ENCODE assay signal across 23 mouse cellular contexts in the genomic region with DNA sequence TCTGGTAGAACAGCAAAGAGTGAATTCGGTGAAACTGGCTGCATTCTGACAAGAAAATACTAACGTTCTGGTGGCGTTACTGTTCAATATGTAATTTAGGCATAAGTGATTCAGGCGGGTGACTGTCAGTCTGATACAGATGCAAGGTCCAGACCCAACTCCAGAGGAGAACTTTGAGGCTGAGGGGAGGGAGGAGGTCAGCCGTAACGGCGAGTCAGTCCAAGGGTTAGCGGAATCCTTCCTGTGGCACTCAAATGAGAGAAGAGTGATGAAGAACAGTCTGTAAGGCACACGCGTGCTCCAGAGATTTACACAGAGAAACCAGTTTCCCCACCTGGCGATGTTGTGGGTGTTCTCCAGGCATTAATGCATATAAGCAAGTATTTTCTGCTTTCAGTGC. TPM values are rescaled to one million over a fixed set of nuclear protein-coding genes. Genes with fewer than 3 reads are reported as not detected.
DNase-seq lines count a peak whose midpoint lies in the region; ATAC-seq and TF ChIP-seq lines count a peak whose summit lies in the region.
"Had no signal": no experiment of that assay in that cellular context is flagged by ENCODE, and none has a peak within 500 bp of the region (broad histone marks: within the 10 kb centered on the region; RNA-seq: fewer than 3 reads in every experiment).

No protein-coding gene starts in this region.

- ATAC-seq in embryonic facial prominence, embryonic 13.5 days (ENCODE audit: insufficient number of reproducible peaks, insufficient read depth, low FRiP score, low TSS enrichment, low read depth): no peak
- ATAC-seq in lung, embryonic 16.5 days (ENCODE audit: low read depth): peak; percentile 23; the same call in 1 of the 2 replicates
- ATAC-seq in activated CD4-positive, CD25-positive, alpha-beta regulatory T cell, adult 4 months: no peak
- no peak for ATAC-seq in erythroblast, adult 5-6 weeks (replicated peaks; ENCODE audit: low FRiP score, poor library complexity, severe bottlenecking)
- ATAC-seq: hindbrain, embryonic 16.5 days; liver, embryonic 12.5 days; midbrain, embryonic 15.5 days had no signal

- no peaks in the 10 kb centered on the region for H3K4me1 ChIP-seq in embryonic facial prominence, embryonic 13.5 days
- no peaks in the 10 kb centered on the region for H3K4me1 ChIP-seq in embryonic facial prominence, embryonic 10.5 days
- peaks cover 21% of the 10 kb centered on the region for H3K4me1 ChIP-seq in lung, embryonic 16.5 days (replicated peaks; ENCODE audit: control insufficient read depth, insufficient read depth, low read length)
- H3K4me1 ChIP-seq in small intestine, adult 2 months (ENCODE audit: control insufficient read depth, insufficient read depth, insufficient read length, low read length): no peaks in the 10 kb centered on the region; the same call in 1 of the 2 replicates
- H3K4me1 ChIP-seq: heart, embryonic 15.5 days; limb, embryonic 12.5 days had no signal

- WGBS in embryonic facial prominence, embryonic 13.5 days: 86% methylated on average over 11 of the region's 11 CpGs
- 93% methylated on average over 11 of the region's 11 CpGs for WGBS in embryonic facial prominence, embryonic 10.5 days
- 42% methylated on average over 11 of the region's 11 CpGs for WGBS in lung, embryonic 16.5 days
- WGBS in small intestine, adult 2 months: 80% methylated on average over 11 of the region's 11 CpGs

- no peak for DNase-seq in embryonic facial prominence, embryonic 10.5 days (ENCODE audit: low spot score)
- DNase-seq in lung, postnatal 10 days: no peak
- DNase-seq in spleen, postnatal 14 days (ENCODE audit: low spot score in 2 of 2): no peak
- DNase-seq: adrenal gland, postnatal 10 days; cerebellum, adult 18-20 months; cerebellum, postnatal 25 days; embryo, embryonic 11 days; gastrocnemius, postnatal 10 days; heart, adult 2 months; lung, postnatal 36 days; spleen, adult 18-20 months had no signal

- 0 out of 2 replicates have a peak overlapping the region, but pooled peaks have one; percentile 32 for H3K9ac ChIP-seq in embryonic facial prominence, embryonic 13.5 days
- 0 out of 2 replicates have a peak overlapping the region, but pooled peaks have one; percentile 1 for H3K9ac ChIP-seq in lung, embryonic 16.5 days (ENCODE audit: low read length)
- H3K9ac ChIP-seq: forebrain, embryonic 12.5 days; heart, embryonic 15.5 days; limb, embryonic 12.5 days; liver, embryonic 12.5 days; midbrain, embryonic 15.5 days had no signal

- no peak overlapping the region for H3K27ac ChIP-seq in embryonic facial prominence, embryonic 13.5 days
- H3K27ac ChIP-seq in embryonic facial prominence, embryonic 10.5 days (replicated peaks): no peak overlapping the region; the same call in 1 of the 2 replicates
- peak overlapping the region; percentile 93 for H3K27ac ChIP-seq in lung, embryonic 16.5 days (ENCODE audit: low read length)
- peak overlapping the region; percentile 56 for H3K27ac ChIP-seq in small intestine, adult 2 months (ENCODE audit: insufficient read depth, low read depth, low read length)
- H3K27ac ChIP-seq: forebrain, embryonic 12.5 days; heart, adult 2 months; heart, embryonic 15.5 days; limb, embryonic 12.5 days; liver, embryonic 12.5 days; midbrain, embryonic 15.5 days had no signal

- no peaks in the 10 kb centered on the region for H3K27me3 ChIP-seq in embryonic facial prominence, embryonic 13.5 days
- H3K27me3 ChIP-seq in embryonic facial prominence, embryonic 10.5 days (replicated peaks; ENCODE audit: low read depth, poor library complexity, severe bottlenecking): no peaks in the 10 kb centered on the region
- H3K27me3 ChIP-seq in lung, embryonic 16.5 days (ENCODE audit: control insufficient read depth, insufficient read depth, low read depth, low read length): no peaks in the 10 kb centered on the region
- H3K27me3 ChIP-seq in small intestine, adult 2 months (ENCODE audit: control insufficient read depth, insufficient read depth, low read length): no peaks in the 10 kb centered on the region; the same call in 1 of the 2 replicates
- H3K27me3 ChIP-seq: forebrain, embryonic 12.5 days; heart, embryonic 15.5 days; limb, embryonic 12.5 days; midbrain, embryonic 15.5 days had no signal

- no peaks in the 10 kb centered on the region for H3K36me3 ChIP-seq in embryonic facial prominence, embryonic 13.5 days
- no peaks in the 10 kb centered on the region for H3K36me3 ChIP-seq in embryonic facial prominence, embryonic 10.5 days (replicated peaks)
- no peaks in the 10 kb centered on the region for H3K36me3 ChIP-seq in lung, embryonic 16.5 days (ENCODE audit: control insufficient read depth, insufficient read depth, low read length)
- no peaks in the 10 kb centered on the region for H3K36me3 ChIP-seq in small intestine, adult 2 months (ENCODE audit: control insufficient read depth, insufficient read depth, low read length)
- H3K36me3 ChIP-seq: forebrain, embryonic 12.5 days; heart, embryonic 15.5 days; limb, embryonic 12.5 days; liver, embryonic 12.5 days; midbrain, embryonic 15.5 days had no signal

- no peaks in the 10 kb centered on the region for H3K9me3 ChIP-seq in embryonic facial prominence, embryonic 13.5 days
- no peaks in the 10 kb centered on the region for H3K9me3 ChIP-seq in embryonic facial prominence, embryonic 10.5 days
- no peaks in the 10 kb centered on the region for H3K9me3 ChIP-seq in lung, embryonic 16.5 days (ENCODE audit: control insufficient read depth, low read length)
- H3K9me3 ChIP-seq: forebrain, embryonic 12.5 days; heart, embryonic 15.5 days; liver, embryonic 12.5 days; midbrain, embryonic 15.5 days had no signal

- TF ChIP-seq CTCF in small intestine, adult 2 months (IDR thresholded peaks at IDR 0.05; ENCODE audit: extremely low read depth, insufficient read length, insufficient replicate concordance, low read depth, low read length): no peak

- no peak for TF ChIP-seq POLR2A in small intestine, adult 2 months (IDR thresholded peaks at IDR 0.05; ENCODE audit: low read depth, low read length)

- no peak overlapping the region for H3K4me3 ChIP-seq in embryonic facial prominence, embryonic 13.5 days
- H3K4me3 ChIP-seq in embryonic facial prominence, embryonic 10.5 days: no peak overlapping the region
- H3K4me3 ChIP-seq in lung, embryonic 16.5 days (ENCODE audit: low read length): no peak overlapping the region
- H3K4me3 ChIP-seq in small intestine, adult 2 months (ENCODE audit: low read depth, low read length): no peak overlapping the region
- H3K4me3 ChIP-seq: forebrain, embryonic 12.5 days; heart, adult 2 months; heart, embryonic 15.5 days; limb, embryonic 12.5 days; liver, embryonic 12.5 days; midbrain, embryonic 15.5 days; myocyte had no signal

- no peak overlapping the region for H3K4me2 ChIP-seq in embryonic facial prominence, embryonic 13.5 days
- no peak overlapping the region for H3K4me2 ChIP-seq in lung, embryonic 16.5 days (ENCODE audit: low read depth, low read length)
- H3K4me2 ChIP-seq: forebrain, embryonic 12.5 days; heart, embryonic 15.5 days; limb, embryonic 12.5 days; liver, embryonic 12.5 days; midbrain, embryonic 15.5 days had no signal

RNA-seq across cellular contexts. Expression of a gene that starts 36.0 kb away (rescaled TPM):
- polyA plus RNA-seq in embryonic facial prominence, embryonic 13.5 days (2015; fragmentation: Nextera tagmentation; extraction: Ambion mirVana): 19.1 and 19.7 TPM in 2 replicates
- 6.2 and 6.6 TPM in 2 replicates for polyA plus RNA-seq in embryonic facial prominence, embryonic 10.5 days (2016; fragmentation: Nextera tagmentation; extraction: Ambion mirVana)
- 73.2 and 79.8 TPM in 2 replicates for polyA plus RNA-seq in lung, embryonic 16.5 days (2015; fragmentation: Nextera tagmentation; extraction: Ambion mirVana)
- 25.4 and 29.5 TPM in 2 replicates for polyA plus RNA-seq in small intestine, adult 2 months (2012; rRNA removed)
- polyA plus RNA-seq in activated CD4-positive, CD25-positive, alpha-beta regulatory T cell, adult 4 months (2017; shearing (Covaris generic)): under 1 TPM; 0.53 to 0.75 TPM
- 29.8 and 41.2 TPM in 2 replicates for total RNA-seq in erythroblast, adult 5-6 weeks (2015; ENCODE audit: low replicate concordance)
- 44.1 and 78.5 TPM in 2 replicates for total RNA-seq in erythroblast, adult 5-6 weeks (2017; ENCODE audit: low replicate concordance)

RNA-seq across cellular contexts. Expression of a gene that starts 50.4 kb away (rescaled TPM):
- 0.21 and 0.23 TPM in 2 replicates for polyA plus RNA-seq in embryonic facial prominence, embryonic 13.5 days (2015; fragmentation: Nextera tagmentation; extraction: Ambion mirVana)
- polyA plus RNA-seq in embryonic facial prominence, embryonic 10.5 days (2016; fragmentation: Nextera tagmentation; extraction: Ambion mirVana): 0.24 TPM in 1 of 2 replicates, not detected in the other
- polyA plus RNA-seq in lung, embryonic 16.5 days (2015; fragmentation: Nextera tagmentation; extraction: Ambion mirVana): 1.0 TPM in 2 replicates
- polyA plus RNA-seq in small intestine, adult 2 months (2012; rRNA removed): 0.05 and 0.06 TPM in 2 replicates
- polyA plus RNA-seq in activated CD4-positive, CD25-positive, alpha-beta regulatory T cell, adult 4 months (2017; shearing (Covaris generic)): not detected
- 15.5 and 26.9 TPM in 2 replicates for total RNA-seq in erythroblast, adult 5-6 weeks (2015; ENCODE audit: low replicate concordance)
- total RNA-seq in erythroblast, adult 5-6 weeks (2017; ENCODE audit: low replicate concordance): 32.2 and 64.1 TPM in 2 replicates

Comparison
In these comparisons a context has a peak if more than half of its experiments do, and no peak if none do; other contexts are left out.
1. H3K27ac ChIP-seq: peak in lung, embryonic 16.5 days (single experiment) and small intestine, adult 2 months (single experiment); none in embryonic facial prominence, embryonic 13.5 days (single experiment) and embryonic facial prominence, embryonic 10.5 days (single experiment).